ENCODE assay signal across 11 mouse cellular contexts in the genomic region with DNA sequence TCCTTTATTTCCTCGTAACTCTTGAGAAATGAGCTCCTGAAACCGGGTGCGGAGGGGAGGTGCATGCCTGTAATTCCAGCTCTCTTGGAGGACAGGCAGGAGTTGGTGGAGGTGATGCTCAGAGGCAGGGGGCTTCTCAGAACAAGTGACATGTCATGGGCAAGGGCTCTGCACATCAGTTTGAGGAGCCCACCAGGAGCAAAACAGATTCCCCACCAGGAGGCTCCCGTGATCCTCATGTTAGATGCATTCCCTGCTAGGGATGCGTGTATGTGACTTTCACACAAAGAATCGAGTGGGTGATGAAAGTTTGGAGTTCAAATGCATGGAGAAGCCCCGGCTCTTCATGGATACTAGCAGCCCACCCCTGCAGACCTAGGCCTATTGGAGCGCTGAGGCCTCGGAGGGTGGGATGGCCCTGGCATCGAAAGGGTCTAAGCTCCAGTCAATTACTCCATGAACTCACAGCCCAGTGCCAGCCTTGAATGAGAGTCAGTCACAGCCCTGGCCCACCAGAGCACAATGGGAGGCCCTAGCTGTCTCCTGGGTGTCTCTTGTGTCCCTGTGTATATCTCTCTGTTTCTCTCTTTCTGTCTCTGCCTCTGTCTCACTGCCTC.
DNase-seq lines count a peak whose midpoint lies in the region; ATAC-seq lines count a peak whose summit lies in the region.
"Had no signal": no experiment of that assay in that cellular context is flagged by ENCODE, and none has a peak within 500 bp of the region (broad histone marks: within the 10 kb centered on the region; RNA-seq: fewer than 3 reads in every experiment).

No protein-coding gene starts in this region.

- peaks cover 25% of the 10 kb centered on the region for H3K27me3 ChIP-seq in embryonic facial prominence, embryonic 10.5 days (replicated peaks; ENCODE audit: low read depth, poor library complexity, severe bottlenecking)
- no peaks in the 10 kb centered on the region for H3K27me3 ChIP-seq in hindbrain, embryonic 14.5 days (ENCODE audit: control insufficient read depth, insufficient read depth, low read length)
- H3K27me3 ChIP-seq in neural tube, embryonic 13.5 days, result no peaks in the 10 kb centered on the region

- no peak for ATAC-seq in hindbrain, embryonic 14.5 days (ENCODE audit: low FRiP score)
- ATAC-seq in neural tube, embryonic 13.5 days (ENCODE audit: low read depth), result peak; percentile 36; the same call in 1 of the 2 replicates
- ATAC-seq: CD4-positive, CD25-positive, alpha-beta regulatory T cell, adult 4 months had no signal

- intact Hi-C loops in gastrocnemius, postnatal 36 days (cut with DNase I), result no loop called here

- H3K4me1 ChIP-seq in embryonic facial prominence, embryonic 10.5 days, result peaks cover 28% of the 10 kb centered on the region
- H3K4me1 ChIP-seq in hindbrain, embryonic 14.5 days (replicated peaks; ENCODE audit: control insufficient read depth, insufficient read depth, low read length), result peaks cover 17% of the 10 kb centered on the region
- peaks cover 32% of the 10 kb centered on the region for H3K4me1 ChIP-seq in neural tube, embryonic 13.5 days (replicated peaks)

- H3K4me2 ChIP-seq in hindbrain, embryonic 14.5 days (replicated peaks), result peak overlapping the region; percentile 24
- peak overlapping the region; percentile 35 for H3K4me2 ChIP-seq in neural tube, embryonic 13.5 days

- no peaks in the 10 kb centered on the region for H3K9me3 ChIP-seq in embryonic facial prominence, embryonic 10.5 days
- H3K9me3 ChIP-seq in hindbrain, embryonic 14.5 days (ENCODE audit: control insufficient read depth, low read length), result no peaks in the 10 kb centered on the region
- H3K9me3 ChIP-seq in neural tube, embryonic 13.5 days, result no peaks in the 10 kb centered on the region

- peak overlapping the region; percentile 48; the same call in 1 of the 2 replicates for H3K27ac ChIP-seq in embryonic facial prominence, embryonic 10.5 days (replicated peaks)
- peak overlapping the region; percentile 74 for H3K27ac ChIP-seq in hindbrain, embryonic 14.5 days
- H3K27ac ChIP-seq in neural tube, embryonic 13.5 days (replicated peaks), result peak overlapping the region; percentile 88

- DNase-seq in layer of hippocampus, adult 11-12 months (ENCODE audit: low spot score), result peak; percentile 19
- DNase-seq in layer of hippocampus, adult 9-10 months (ENCODE audit: low spot score), result no peak
- DNase-seq in embryonic facial prominence, embryonic 10.5 days (ENCODE audit: low spot score), result peak; percentile 27
- peak; percentile 64 for DNase-seq in hindbrain, embryonic 14.5 days (ENCODE audit: low spot score)
- DNase-seq in testis, postnatal 10 days (ENCODE audit: low spot score), result no peak
- DNase-seq in gastrocnemius, postnatal 36 days, result no peak
- no peak for DNase-seq in lung, postnatal 36 days
- DNase-seq: cerebellum, adult 2 months; lung, adult 2 months had no signal

- WGBS in embryonic facial prominence, embryonic 10.5 days, result 26% methylated on average over 10 of the region's 10 CpGs
- WGBS in hindbrain, embryonic 14.5 days, result 9% methylated on average over 10 of the region's 10 CpGs
- 16% methylated on average over 10 of the region's 10 CpGs for WGBS in neural tube, embryonic 13.5 days

- H3K9ac ChIP-seq in hindbrain, embryonic 14.5 days, result peak overlapping the region; percentile 17; the same call in 1 of the 2 replicates
- peak overlapping the region; percentile 31 for H3K9ac ChIP-seq in neural tube, embryonic 13.5 days

- peak overlapping the region; percentile 30 for H3K4me3 ChIP-seq in embryonic facial prominence, embryonic 10.5 days
- H3K4me3 ChIP-seq in hindbrain, embryonic 14.5 days (replicated peaks; ENCODE audit: low read length), result no peak overlapping the region
- H3K4me3 ChIP-seq in neural tube, embryonic 13.5 days, result no peak overlapping the region; the same call in 1 of the 2 replicates

- H3K36me3 ChIP-seq in embryonic facial prominence, embryonic 10.5 days (replicated peaks), result no peaks in the 10 kb centered on the region
- no peaks in the 10 kb centered on the region for H3K36me3 ChIP-seq in hindbrain, embryonic 14.5 days (replicated peaks; ENCODE audit: control insufficient read depth, insufficient read depth)
- H3K36me3 ChIP-seq in neural tube, embryonic 13.5 days, result no peaks in the 10 kb centered on the region

Comparison
In these comparisons a context has a peak if more than half of its experiments do, and no peak if none do; other contexts are left out.
1. DNase-seq: peak in layer of hippocampus, adult 11-12 months (single experiment), embryonic facial prominence, embryonic 10.5 days (single experiment) and hindbrain, embryonic 14.5 days (single experiment); none in layer of hippocampus, adult 9-10 months (single experiment), testis, postnatal 10 days (single experiment), gastrocnemius, postnatal 36 days (0 of 2) and lung, postnatal 36 days (single experiment).
2. Peak in every context shown above with its lines, with median percentiles within 50 percentile points of each other: H3K27ac ChIP-seq.